Mouse (Mus musculus) lung, postnatal 0 days (tissue): ENCODE measurements around the gene Mapk8ip1.

Experiments used
- CTCF ChIP-seq: IDR thresholded peaks from 2 replicates; pipeline ENCODE4 v1.5.1; 2016; ENCODE audit warnings: antibody characterized with exemption, mild to moderate bottlenecking
- EP300 ChIP-seq: IDR thresholded peaks from 2 replicates; pipeline ENCODE4 v1.6.1; 2016; ENCODE audit warnings: antibody characterized with exemption, mild to moderate bottlenecking, control low read depth

DNA sequence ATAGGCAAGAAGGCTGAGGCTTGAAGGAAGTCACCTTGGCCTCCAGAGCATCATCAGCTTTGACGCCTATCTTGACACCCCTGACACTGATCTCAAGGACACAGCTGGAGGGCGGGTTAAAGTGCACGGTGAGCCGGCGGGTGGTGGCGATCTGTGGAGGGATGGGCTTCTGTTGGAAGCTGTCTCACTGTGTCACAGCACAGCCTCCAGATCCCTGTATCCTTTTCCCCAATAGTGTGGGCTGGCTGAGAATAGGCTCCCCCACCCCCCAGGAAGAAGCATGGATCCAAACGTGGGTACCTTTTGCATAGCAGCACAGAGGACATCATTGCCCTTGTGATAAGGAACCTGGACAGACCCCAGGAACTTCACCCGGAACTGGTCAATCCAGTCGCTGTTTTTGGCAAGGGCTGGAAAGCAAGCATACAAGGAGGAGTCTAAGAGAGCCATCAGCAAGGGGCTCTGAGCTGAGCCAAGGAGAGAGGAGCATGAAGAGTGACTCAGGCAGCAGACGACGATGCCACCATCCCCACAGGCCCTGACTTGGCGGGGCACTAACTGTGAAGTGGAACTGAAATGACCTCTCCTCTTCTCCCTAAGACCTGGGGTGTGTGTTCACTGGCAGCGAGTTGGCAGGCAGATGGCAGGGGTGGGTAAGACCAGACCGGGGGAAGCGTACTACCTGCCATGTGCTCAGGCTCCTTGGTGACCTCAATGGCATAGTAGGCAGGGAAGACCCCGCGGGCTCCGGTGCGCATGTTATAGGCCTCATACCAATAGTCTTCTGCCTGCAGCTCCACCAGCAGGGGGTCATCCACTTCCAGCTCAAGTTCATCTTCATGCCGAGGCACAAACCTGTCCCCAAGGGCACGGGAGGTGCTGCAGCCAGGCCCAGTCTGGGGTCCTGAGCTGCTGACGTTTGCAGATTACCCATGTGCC lies 15.7 kb downstream of the Mapk8ip1 start:
- TF ChIP-seq CTCF: no peak
- TF ChIP-seq EP300: no peak
